Mouse (Mus musculus) liver, postnatal 0 days (tissue): ENCODE measurements around the gene Gabrb2. TPM values are rescaled to one million over a fixed set of nuclear protein-coding genes. Genes with fewer than 3 reads are reported as not detected.

ENCODE experiments used
- ATAC-seq: fragments of 200-750 bp; cut with Nextera tagmentation; 2 replicates; pipeline ENCODE4 v1.8.0; 2017; ENCODE audit warnings: mild to moderate bottlenecking, moderate library complexity
- DNase-seq: peaks from one replicate; pipeline ENCODE4 v3.0.0-alpha.2; 2016
- H3K27ac ChIP-seq: fragments of 300-500 bp; sonication (generic); 2 replicates; pipeline ENCODE4 v1.5.1; 2014; ENCODE audit warnings: antibody characterized with exemption, moderate library complexity, mild to moderate bottlenecking, low read depth
- H3K27me3 ChIP-seq: fragments of 300-500 bp; sonication (generic); 2 replicates; pipeline ENCODE4 v1.6.1; 2014; ENCODE audit warnings: low read length, control low read depth, mixed read lengths; ENCODE audit not compliant: insufficient read depth
- H3K36me3 ChIP-seq: fragments of 300-500 bp; sonication (generic); replicated peaks from 2 replicates; pipeline ENCODE4 v1.6.1; 2014; ENCODE audit warnings: mild to moderate bottlenecking, control low read depth, low read length, moderate library complexity, mixed read lengths; ENCODE audit not compliant: insufficient read depth
- H3K4me1 ChIP-seq: fragments of 300-500 bp; sonication (generic); 2 replicates; pipeline ENCODE4 v1.6.1; 2014; ENCODE audit warnings: antibody characterized with exemption, mild to moderate bottlenecking, control low read depth; ENCODE audit not compliant: insufficient read depth
- H3K4me2 ChIP-seq: fragments of 300-500 bp; sonication (generic); 2 replicates; pipeline ENCODE4 v1.6.1; 2014; ENCODE audit warnings: low read depth, mild to moderate bottlenecking, low read length, moderate library complexity, mixed read lengths
- H3K4me3 ChIP-seq: fragments of 300-500 bp; sonication (generic); 2 replicates; pipeline ENCODE4 v1.5.1; 2014; ENCODE audit warnings: low read depth, low read length
- H3K9ac ChIP-seq: fragments of 300-500 bp; sonication (generic); replicated peaks from 2 replicates; pipeline ENCODE4 v1.6.1; 2014; ENCODE audit warnings: mild to moderate bottlenecking, moderate library complexity
- H3K9me3 ChIP-seq: fragments of 300-500 bp; sonication (generic); 2 replicates; pipeline ENCODE4 v1.6.1; 2016; ENCODE audit warnings: mild to moderate bottlenecking, control low read depth, low read length, mixed read lengths
- CTCF ChIP-seq: sonication (generic); IDR thresholded peaks from 2 replicates; pipeline ENCODE4 v1.5.1; 2016; ENCODE audit warnings: antibody characterized with exemption, low read depth
- EP300 ChIP-seq: IDR thresholded peaks from 2 replicates; pipeline ENCODE4 v1.6.1; 2016; ENCODE audit warnings: antibody characterized with exemption, low read depth, mild to moderate bottlenecking
- WGBS: fragments of 180-500 bp; shearing (Covaris S2); extraction: QIAGEN DNeasy Blood & Tissue Kit; methylation state at CpG from one replicate; pipeline ENCODE4 v1.1.7; 2014; ENCODE audit not compliant: insufficient replicate concordance; 5-methylcytosine and 5-hydroxymethylcytosine counted together
- polyA plus RNA-seq: library from polyadenylated mRNA; unstranded; fragments of >200 nt; fragmentation: Nextera tagmentation; extraction: Ambion mirVana; gene quantifications from 2 replicates; pipeline ENCODE4 v1.2.1, GENCODE M21; 2015

Gene Gabrb2
- polyA plus RNA-seq, 1 experiment from 2014 or later: not detected

DNA sequence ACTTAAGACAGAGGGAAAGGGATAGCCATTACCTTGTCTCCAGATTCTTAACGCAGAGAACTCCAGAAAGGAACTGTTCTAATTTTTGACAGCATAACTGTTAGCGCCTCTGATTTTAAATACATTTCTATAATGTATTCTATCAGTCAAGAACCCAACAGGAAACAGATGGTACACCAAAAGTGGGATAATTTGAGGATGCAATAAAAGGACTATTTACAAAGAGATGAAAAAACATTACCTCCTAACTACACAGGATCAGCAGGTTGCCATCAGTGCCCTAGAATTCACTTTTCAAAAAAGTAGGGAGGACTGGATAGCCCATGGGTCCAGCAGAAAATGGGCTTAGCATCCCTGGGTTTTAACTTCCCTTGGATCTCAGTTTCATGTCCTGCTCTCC is 102.4 kb downstream of the Gabrb2 start:
- no peak for TF ChIP-seq EP300
- TF ChIP-seq CTCF: no peak
- Histone ChIP-seq H3K36me3 (no peaks in the 10 kb centered on the region), H3K27ac (no peak overlapping the region), H3K4me1 (no peaks in the 10 kb centered on the region), H3K4me2 (no peak overlapping the region), H3K27me3 (no peaks in the 10 kb centered on the region), H3K9me3 (no peaks in the 10 kb centered on the region), H3K4me3 (no peak overlapping the region), H3K9ac (no peak overlapping the region)
- WGBS: 70% methylated on average over 2 of the region's 2 CpGs
- DNase-seq: no peak
- ATAC-seq: no peak

DNA sequence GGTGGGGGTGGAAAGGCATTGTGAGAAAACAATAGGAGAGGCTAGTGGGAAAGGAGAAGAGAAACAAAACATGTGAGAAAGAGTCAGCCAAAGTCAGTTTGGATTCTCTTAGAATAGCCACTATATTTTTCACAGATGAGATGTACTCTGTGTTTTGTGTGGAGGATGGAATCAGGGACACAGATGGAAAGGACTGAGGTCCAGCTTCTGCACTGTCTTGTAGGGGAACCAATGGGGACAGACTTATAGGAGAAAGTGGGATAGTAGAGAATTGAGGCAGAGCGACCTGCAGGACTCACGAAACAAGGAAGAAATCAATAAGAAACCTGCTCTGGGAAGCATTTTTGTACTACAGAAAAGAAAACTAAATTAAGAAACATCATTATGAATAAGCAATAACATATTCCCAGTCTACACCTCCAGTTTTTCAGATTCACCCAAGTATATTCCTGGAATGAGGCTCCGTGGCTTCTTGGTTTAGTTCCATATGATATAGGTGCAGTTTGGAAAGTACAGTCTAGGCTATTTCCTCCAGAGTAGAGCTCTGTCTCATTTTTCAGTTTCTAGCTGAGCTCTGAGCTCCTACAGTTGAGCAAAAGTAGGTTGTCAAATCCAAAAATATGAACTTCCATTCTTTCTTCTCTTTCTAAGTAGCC is 108.8 kb downstream of the Gabrb2 start:
- Histone ChIP-seq H3K27ac (no peak overlapping the region), H3K9ac (no peak overlapping the region), H3K27me3 (no peaks in the 10 kb centered on the region), H3K36me3 (no peaks in the 10 kb centered on the region), H3K4me3 (no peak overlapping the region), H3K4me1 (no peaks in the 10 kb centered on the region), H3K4me2 (no peak overlapping the region), H3K9me3 (no peaks in the 10 kb centered on the region)
- no peak for ATAC-seq
- no peak for DNase-seq
- 73% methylated on average over 3 of the region's 3 CpGs for WGBS
- TF ChIP-seq EP300: no peak
- TF ChIP-seq CTCF: no peak

DNA sequence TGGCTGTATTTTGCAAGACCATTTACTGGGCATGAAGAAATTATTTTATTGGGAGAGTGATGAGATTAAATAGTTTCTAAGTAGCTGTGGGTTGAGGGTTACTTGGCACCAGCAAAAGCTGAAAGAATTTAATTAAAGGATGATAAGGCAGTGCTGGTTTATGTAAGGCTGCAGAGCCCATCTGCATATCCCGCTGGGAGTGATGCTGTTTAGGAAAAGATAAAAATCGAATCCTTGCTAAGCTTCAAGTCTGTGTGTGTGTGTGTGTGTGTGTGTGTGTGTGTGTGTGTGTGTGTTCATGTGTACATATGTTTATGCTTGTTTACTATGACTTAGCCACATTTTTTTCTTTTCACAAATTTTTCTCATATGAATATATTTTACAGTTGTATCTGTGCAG is 113.0 kb downstream of the Gabrb2 start:
- Histone ChIP-seq H3K4me1 (no peaks in the 10 kb centered on the region), H3K27ac (no peak overlapping the region), H3K9ac (no peak overlapping the region), H3K9me3 (no peaks in the 10 kb centered on the region), H3K36me3 (no peaks in the 10 kb centered on the region), H3K4me3 (no peak overlapping the region), H3K4me2 (no peak overlapping the region), H3K27me3 (no peaks in the 10 kb centered on the region)
- WGBS: 55% methylated on average over 2 of the region's 2 CpGs
- no peak for TF ChIP-seq CTCF
- TF ChIP-seq EP300: no peak
- no peak for DNase-seq
- ATAC-seq: no peak

DNA sequence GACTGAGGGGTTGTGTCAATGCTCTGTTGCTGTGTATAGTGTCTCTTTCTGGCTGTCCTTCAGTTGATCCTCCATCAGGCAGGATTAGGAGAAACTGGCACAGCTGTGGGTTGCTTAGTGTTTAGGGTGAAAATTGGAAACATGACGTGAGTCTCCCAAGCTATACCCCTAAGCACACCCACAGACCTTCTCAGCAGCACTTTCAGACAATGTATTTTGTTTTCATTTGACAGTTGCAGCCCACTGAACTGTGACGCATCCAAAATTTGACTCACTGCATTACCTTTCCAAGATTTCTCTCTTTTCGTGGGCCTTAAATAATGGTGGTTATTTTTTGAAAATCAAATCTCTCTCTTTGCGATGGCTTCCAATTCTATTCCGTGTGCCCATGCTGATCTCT is 115.7 kb downstream of the Gabrb2 start:
- no peaks in the 10 kb centered on the region for H3K9me3 ChIP-seq
- WGBS: 72% methylated on average over 5 of the region's 5 CpGs
- no peaks in the 10 kb centered on the region for H3K27me3 ChIP-seq
- no peaks in the 10 kb centered on the region for H3K36me3 ChIP-seq
- TF ChIP-seq EP300: no peak
- no peak for TF ChIP-seq CTCF
- ATAC-seq (no peak), DNase-seq (no peak)
- no peak overlapping the region for H3K4me3 ChIP-seq
- no peak overlapping the region for H3K4me2 ChIP-seq
- H3K9ac ChIP-seq: no peak overlapping the region
- H3K4me1 ChIP-seq: no peaks in the 10 kb centered on the region
- no peak overlapping the region for H3K27ac ChIP-seq

DNA sequence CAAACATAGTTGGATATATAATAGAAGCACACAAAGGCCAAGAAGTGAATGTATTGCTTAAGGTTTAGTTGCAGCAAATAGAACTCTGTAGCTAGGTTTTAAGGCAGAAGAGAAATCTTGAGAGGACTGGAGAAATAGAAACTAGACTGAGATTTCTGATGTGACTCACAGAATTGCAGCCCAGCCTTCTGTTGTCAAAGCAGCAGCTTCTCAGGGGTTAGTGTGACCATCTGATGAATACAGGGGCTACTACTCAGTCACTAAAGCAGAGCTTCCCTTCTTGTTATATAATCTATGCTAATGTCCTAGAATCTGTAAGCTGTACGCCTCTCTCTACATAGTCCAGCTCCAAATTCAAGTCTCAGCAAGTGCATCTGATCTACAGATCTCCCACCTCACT is 116.3 kb downstream of the Gabrb2 start:
- Histone ChIP-seq H3K27ac (no peak overlapping the region), H3K9me3 (no peaks in the 10 kb centered on the region), H3K36me3 (no peaks in the 10 kb centered on the region), H3K4me3 (no peak overlapping the region), H3K4me1 (no peaks in the 10 kb centered on the region), H3K27me3 (no peaks in the 10 kb centered on the region), H3K9ac (no peak overlapping the region), H3K4me2 (no peak overlapping the region)
- 66% methylated on average over 1 of the region's 1 CpGs for WGBS
- DNase-seq (no peak), ATAC-seq (no peak)
- TF ChIP-seq CTCF: no peak

DNA sequence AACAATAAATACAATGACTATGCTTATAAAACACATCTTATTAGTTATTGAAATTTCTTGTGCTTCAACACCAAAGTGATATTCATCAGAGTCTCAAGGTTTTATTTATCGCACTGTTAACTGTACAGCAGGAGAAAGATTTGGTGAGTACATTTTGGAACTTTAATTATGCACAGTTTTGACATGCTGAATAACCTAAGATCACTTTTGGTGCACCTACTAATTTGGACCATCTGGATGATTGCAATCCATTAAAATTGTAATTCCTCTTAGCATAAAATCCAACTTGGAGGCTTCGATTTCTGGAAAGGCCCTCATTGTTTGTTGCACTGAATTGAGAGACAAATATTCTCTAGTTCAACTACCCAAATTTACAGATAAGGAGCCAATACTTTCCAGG is 123.3 kb downstream of the Gabrb2 start:
- Histone ChIP-seq H3K4me3 (no peak overlapping the region), H3K9ac (no peak overlapping the region), H3K9me3 (no peaks in the 10 kb centered on the region), H3K27me3 (no peaks in the 10 kb centered on the region), H3K36me3 (no peaks in the 10 kb centered on the region), H3K4me2 (no peak overlapping the region), H3K27ac (no peak overlapping the region), H3K4me1 (no peaks in the 10 kb centered on the region)
- TF ChIP-seq EP300 (no peak), CTCF (no peak)
- DNase-seq (no peak), ATAC-seq (no peak)
- 72% methylated on average over 2 of the region's 2 CpGs for WGBS

DNA sequence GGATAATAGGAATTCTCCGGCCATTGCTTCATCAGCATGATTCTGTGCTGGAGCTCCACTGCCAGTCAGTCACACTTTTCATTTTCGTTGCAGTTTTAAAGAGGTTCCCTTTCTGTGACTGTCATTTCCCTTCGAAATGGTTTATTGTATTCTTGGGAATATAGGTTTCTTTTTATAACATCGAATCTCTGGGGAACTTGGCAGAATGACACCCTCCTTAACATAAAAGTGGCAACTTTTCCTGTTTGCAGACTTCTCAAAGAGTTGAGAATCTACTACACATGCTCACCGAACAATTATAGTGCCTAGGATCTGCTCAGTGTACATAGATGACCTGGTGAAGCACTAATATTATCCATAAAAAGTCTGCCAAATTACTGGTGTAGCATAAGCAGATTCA is 146.5 kb downstream of the Gabrb2 start:
- Histone ChIP-seq H3K4me2 (no peak overlapping the region), H3K9me3 (no peaks in the 10 kb centered on the region), H3K27ac (no peak overlapping the region), H3K27me3 (no peaks in the 10 kb centered on the region), H3K4me3 (no peak overlapping the region), H3K9ac (no peak overlapping the region), H3K36me3 (no peaks in the 10 kb centered on the region), H3K4me1 (no peaks in the 10 kb centered on the region)
- ATAC-seq (no peak), DNase-seq (no peak)
- WGBS: 69% methylated on average over 5 of the region's 5 CpGs
- TF ChIP-seq EP300: no peak
